Mouse (Mus musculus) C2C12 (cell line): Measurements from ENCODE around the gene Exoc3l.

Experiments
- CEBPB ChIP-seq: IDR thresholded peaks from one replicate; pipeline ENCODE4 v1.6.1; 2011; ENCODE audit warnings: low read depth, mild to moderate bottlenecking, control low read depth, moderate library complexity
- CTCF ChIP-seq: IDR thresholded peaks from one replicate; pipeline ENCODE4 v1.5.1; 2011; ENCODE audit not compliant: control insufficient read depth, insufficient read depth, insufficient read length
- MAX ChIP-seq: IDR thresholded peaks from one replicate; pipeline ENCODE4 v1.6.1; 2011; ENCODE audit warnings: mild to moderate bottlenecking, control low read depth
- USF1 ChIP-seq: IDR thresholded peaks from one replicate; pipeline ENCODE4 v1.6.1; 2011; ENCODE audit warnings: low read depth, mild to moderate bottlenecking, control low read depth, moderate library complexity

GRCm38 (mm10) chr8:105260371-105261099 is 35.4 kb downstream of the Exoc3l start:
- TF ChIP-seq MAX (no peak), CTCF (no peak), CEBPB (no peak), USF1 (no peak)
